Mouse (Mus musculus) heart, embryonic 16.5 days (tissue): ENCODE measurements around the gene Zfp59. TPM values are rescaled to one million over a fixed set of nuclear protein-coding genes. Genes with fewer than 3 reads are reported as not detected.
"Not testable (repeated sequence)": the region's sequence is repeated elsewhere in the genome, so short reads cannot be mapped to it uniquely, and the experiment has no call there.

Experiments used
- ATAC-seq: fragments of 200-750 bp; cut with Nextera tagmentation; replicated peaks from 2 replicates; pipeline ENCODE4 v1.8.0; 2017; ENCODE audit warnings: moderate number of reproducible peaks; ENCODE audit not compliant: insufficient read depth, low FRiP score; ENCODE audit errors: extremely low read depth
- H3K27ac ChIP-seq: fragments of 300-500 bp; sonication (generic); 2 replicates; pipeline ENCODE4 v1.5.1; 2014; ENCODE audit warnings: mild to moderate bottlenecking, low read length, control low read depth, moderate library complexity
- H3K27me3 ChIP-seq: fragments of 300-500 bp; sonication (generic); 2 replicates; pipeline ENCODE4 v1.6.1; 2014; ENCODE audit warnings: low read length, mixed read lengths; ENCODE audit not compliant: control insufficient read depth, insufficient read depth
- H3K36me3 ChIP-seq: fragments of 300-500 bp; sonication (generic); 2 replicates; pipeline ENCODE4 v1.6.1; 2014; ENCODE audit not compliant: control insufficient read depth, insufficient read depth
- H3K4me1 ChIP-seq: fragments of 300-500 bp; sonication (generic); 2 replicates; pipeline ENCODE4 v1.6.1; 2014; ENCODE audit warnings: low read length, mixed read lengths; ENCODE audit not compliant: control insufficient read depth, insufficient read depth
- H3K4me2 ChIP-seq: fragments of 300-500 bp; sonication (generic); 2 replicates; pipeline ENCODE4 v1.6.1; 2014; ENCODE audit warnings: low read depth, mild to moderate bottlenecking, control low read depth, low read length
- H3K4me3 ChIP-seq: fragments of 300-500 bp; sonication (generic); 2 replicates; pipeline ENCODE4 v1.5.1; 2014; ENCODE audit warnings: mild to moderate bottlenecking, control low read depth, low read length
- H3K9ac ChIP-seq: fragments of 300-500 bp; sonication (generic); 2 replicates; pipeline ENCODE4 v1.6.1; 2014; ENCODE audit warnings: low read length, control low read depth
- H3K9me3 ChIP-seq: fragments of 300-500 bp; sonication (generic); replicated peaks from 2 replicates; pipeline ENCODE4 v1.6.1; 2016; ENCODE audit warnings: low read length; ENCODE audit not compliant: control insufficient read depth
- WGBS: fragments of 180-500 bp; shearing (Covaris S2); extraction: QIAGEN DNeasy Blood & Tissue Kit; methylation state at CpG from one replicate; pipeline ENCODE4 v1.1.7; 2014; 5-methylcytosine and 5-hydroxymethylcytosine counted together
- polyA plus RNA-seq: library from polyadenylated mRNA; unstranded; fragments of >200 nt; fragmentation: Nextera tagmentation; extraction: Ambion mirVana; gene quantifications from 2 replicates; pipeline ENCODE4 v1.2.1, GENCODE M21; 2015

Zfp59 gene
- polyA plus RNA-seq, 1 experiment from 2014 or later: 5.4 TPM

DNA sequence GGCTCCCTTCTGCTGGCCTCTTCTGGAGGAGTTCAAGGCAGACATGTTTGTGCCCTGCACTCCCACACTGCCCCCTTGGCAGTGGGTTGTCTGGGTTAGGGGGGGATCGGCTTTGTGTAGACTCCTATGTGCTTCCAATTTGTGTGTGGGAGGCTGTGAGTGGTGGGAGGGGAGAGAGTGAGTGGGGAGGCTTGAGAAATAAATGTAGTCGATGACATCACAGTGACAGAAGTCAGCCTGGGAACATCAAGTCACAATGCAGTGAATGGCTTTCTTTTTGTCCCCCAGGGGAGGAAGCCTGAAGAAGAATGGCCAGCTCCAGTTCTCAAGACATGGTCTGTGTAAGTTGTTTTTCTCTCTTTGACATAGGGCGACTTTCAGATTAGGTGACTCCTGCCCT is 31.5 kb upstream of the Zfp59 start, which contains the start of gene Zfp626:
Gene Zfp626, plus strand, starts transcription at position 301 of the 400 bp plus-strand sequence.
- H3K9ac ChIP-seq, H3K27me3 ChIP-seq, H3K4me1 ChIP-seq, ATAC-seq, H3K9me3 ChIP-seq, H3K4me3 ChIP-seq, H3K4me2 ChIP-seq, H3K27ac ChIP-seq: not testable (repeated sequence)
- WGBS: 79% methylated on average over 3 of the region's 3 CpGs
- peaks cover 27% of the 10 kb centered on the region for H3K36me3 ChIP-seq

DNA sequence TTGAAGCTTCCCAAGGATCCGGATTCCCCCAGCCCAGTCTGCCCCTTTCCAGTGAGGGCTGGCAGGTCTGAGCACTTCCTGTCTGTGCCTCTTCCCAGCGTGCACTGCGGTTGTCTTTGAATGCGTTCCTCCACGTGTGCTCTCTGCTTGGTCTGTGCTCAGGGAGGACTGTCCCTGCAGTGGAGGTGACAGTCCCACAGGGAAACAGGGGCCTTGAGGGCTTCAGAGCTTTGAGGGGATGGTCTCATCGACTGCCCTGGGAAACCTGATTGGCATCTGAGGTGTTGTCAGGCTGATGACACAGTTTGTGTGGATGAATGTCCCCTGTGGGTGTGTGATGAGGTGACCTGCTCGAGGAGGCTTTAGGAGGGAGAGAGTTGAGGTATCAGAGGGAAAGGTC is 31.1 kb upstream of the Zfp59 start:
- not testable (repeated sequence) for H3K9ac ChIP-seq, H3K4me2 ChIP-seq, H3K4me1 ChIP-seq, H3K9me3 ChIP-seq, H3K27ac ChIP-seq, H3K27me3 ChIP-seq, H3K4me3 ChIP-seq, ATAC-seq
- peaks cover 31% of the 10 kb centered on the region for H3K36me3 ChIP-seq
- 79% methylated on average over 7 of the region's 7 CpGs for WGBS

DNA sequence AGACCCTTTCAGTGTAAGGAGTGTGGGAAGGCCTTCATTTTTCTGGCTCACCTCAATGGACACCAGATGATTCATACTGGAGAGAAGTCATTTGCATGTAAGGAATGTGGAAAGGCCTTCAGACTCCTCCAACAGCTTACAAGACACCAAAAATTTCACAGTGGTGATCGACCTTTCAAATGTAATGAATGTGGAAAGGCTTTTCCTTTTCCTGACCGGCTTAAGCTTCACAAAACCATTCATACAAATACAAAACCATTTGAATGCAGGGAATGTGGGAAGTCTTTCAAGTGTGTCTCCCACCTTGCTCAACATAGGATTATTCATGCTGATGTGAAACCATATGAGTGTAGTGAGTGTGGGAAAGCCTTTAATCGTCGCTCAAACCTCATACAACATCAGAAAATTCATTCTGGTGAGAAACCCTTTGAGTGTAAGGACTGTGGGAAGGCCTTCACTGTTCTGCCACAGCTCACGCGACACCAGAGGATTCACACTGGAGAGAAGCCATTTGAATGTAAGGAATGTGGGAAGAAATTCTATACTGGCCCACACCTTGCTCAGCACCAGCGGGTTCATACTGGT is 19.8 kb upstream of the Zfp59 start:
- WGBS: 90% methylated on average over 7 of the region's 7 CpGs
- H3K4me3 ChIP-seq: no peak overlapping the region
- no peak overlapping the region for H3K4me2 ChIP-seq
- no peaks in the 10 kb centered on the region for H3K27me3 ChIP-seq
- H3K9ac ChIP-seq: no peak overlapping the region
- H3K27ac ChIP-seq: no peak overlapping the region
- H3K36me3 ChIP-seq: peaks cover 15% of the 10 kb centered on the region; the same call in 1 of the 2 replicates
- ATAC-seq: no peak
- no peaks in the 10 kb centered on the region for H3K9me3 ChIP-seq
- H3K4me1 ChIP-seq: no peaks in the 10 kb centered on the region

DNA sequence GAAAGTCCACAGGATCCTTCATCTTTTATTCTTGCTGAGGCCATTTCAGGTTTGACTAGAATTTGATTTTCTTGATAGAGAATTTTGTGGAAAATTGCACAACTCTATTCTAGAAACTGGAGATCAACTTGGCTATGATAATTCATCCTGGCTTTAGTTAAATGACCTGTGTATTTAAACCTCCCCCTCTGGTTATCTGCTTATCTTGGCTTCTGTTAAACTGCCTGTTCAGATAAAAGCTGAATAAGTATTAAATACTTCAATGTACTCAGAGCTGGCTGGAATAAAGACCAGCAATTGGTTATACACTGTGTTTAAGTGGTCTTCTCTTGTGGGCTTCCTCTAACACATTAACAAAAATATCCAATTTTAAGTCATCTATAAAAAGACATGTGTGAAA is 15.8 kb upstream of the Zfp59 start:
- Histone ChIP-seq H3K9ac (no peak overlapping the region), H3K9me3 (no peaks in the 10 kb centered on the region; the same call in 1 of the 2 replicates), H3K36me3 (peaks cover 12% of the 10 kb centered on the region; the same call in 1 of the 2 replicates), H3K4me1 (no peaks in the 10 kb centered on the region), H3K27me3 (no peaks in the 10 kb centered on the region), H3K27ac (no peak overlapping the region), H3K4me3 (no peak overlapping the region), H3K4me2 (no peak overlapping the region)
- no peak for ATAC-seq

DNA sequence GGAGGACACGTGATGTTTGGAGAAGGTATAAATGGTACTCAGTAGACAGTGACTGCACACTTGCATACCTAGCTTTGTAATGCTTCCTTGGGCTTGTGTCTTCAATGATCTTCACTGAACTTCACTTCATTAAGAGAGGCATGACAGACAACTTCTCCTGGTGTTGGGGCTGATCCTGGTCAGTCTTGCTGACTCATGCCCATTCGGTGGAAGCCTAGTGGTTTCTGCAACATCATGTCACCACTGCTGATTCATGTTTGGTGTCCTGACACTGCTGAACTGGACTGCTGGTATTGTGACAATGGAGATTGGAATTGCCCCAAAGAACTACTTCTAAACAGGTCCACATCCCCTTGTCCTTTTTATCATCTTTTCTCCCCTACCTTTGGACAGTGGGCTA is 4.3 kb upstream of the Zfp59 start:
- no peaks in the 10 kb centered on the region for H3K36me3 ChIP-seq
- H3K27me3 ChIP-seq: no peaks in the 10 kb centered on the region
- no peak for ATAC-seq
- H3K4me2 ChIP-seq: no peak overlapping the region
- 90% methylated on average over 2 of the region's 2 CpGs for whole genome bisulfite sequencing
- H3K9ac ChIP-seq: no peak overlapping the region
- H3K27ac ChIP-seq: no peak overlapping the region
- H3K9me3 ChIP-seq: no peaks in the 10 kb centered on the region
- H3K4me3 ChIP-seq: no peak overlapping the region
- H3K4me1 ChIP-seq: peaks cover 2% of the 10 kb centered on the region; the same call in 1 of the 2 replicates

DNA sequence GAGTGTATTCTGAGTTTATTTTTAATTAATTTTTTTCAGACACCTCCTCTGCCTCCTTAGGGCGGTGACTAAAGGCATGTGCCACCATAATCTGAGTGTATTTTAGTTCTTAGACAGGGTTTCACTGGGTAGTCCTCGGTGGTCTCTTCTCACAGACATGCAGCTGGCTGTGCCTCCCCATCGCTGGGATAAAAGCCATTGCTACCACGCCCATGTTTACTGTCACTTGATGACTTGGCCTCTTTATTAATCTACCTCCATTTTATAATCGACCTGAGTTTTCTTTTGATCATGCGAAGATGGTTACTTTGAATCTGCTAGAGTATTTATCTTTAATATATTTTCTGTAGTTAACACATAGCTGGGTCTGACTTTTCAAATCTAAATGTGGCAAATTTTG is 511 bp upstream of the Zfp59 start:
- no peak; the same call in 1 of the 2 replicates for ATAC-seq
- H3K27ac ChIP-seq: peak overlapping the region; percentile 78
- peak overlapping the region; percentile 80 for H3K9ac ChIP-seq
- peak overlapping the region; percentile 63 for H3K4me3 ChIP-seq
- no peaks in the 10 kb centered on the region for H3K36me3 ChIP-seq
- no peaks in the 10 kb centered on the region for H3K27me3 ChIP-seq
- no peaks in the 10 kb centered on the region for H3K9me3 ChIP-seq
- peaks cover 4% of the 10 kb centered on the region; the same call in 1 of the 2 replicates for H3K4me1 ChIP-seq
- 31% methylated on average over 6 of the region's 6 CpGs for WGBS
- peak overlapping the region; percentile 77 for H3K4me2 ChIP-seq

DNA sequence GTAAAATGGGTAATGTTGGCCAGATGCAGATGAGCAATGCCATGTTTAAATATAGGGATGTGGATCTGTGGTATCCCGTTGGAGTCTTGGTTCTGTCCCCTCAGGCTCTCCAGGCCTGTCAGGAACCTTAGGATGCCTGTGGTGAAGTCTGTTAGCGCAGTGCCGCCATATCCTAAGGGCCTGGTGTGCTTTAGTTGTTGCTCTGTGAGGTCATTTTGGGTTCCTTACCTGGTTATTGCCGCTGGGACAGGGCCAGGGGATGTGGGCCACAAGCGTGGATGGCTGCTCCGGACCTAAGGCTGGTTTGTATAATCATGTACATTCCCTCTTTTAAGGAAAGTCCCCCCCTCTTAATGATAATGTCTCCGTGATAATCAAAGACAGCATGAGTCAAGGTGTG is 1.2 kb downstream of the Zfp59 start:
- Histone ChIP-seq H3K4me3 (no peak overlapping the region), H3K27me3 (no peaks in the 10 kb centered on the region), H3K4me1 (peaks cover 4% of the 10 kb centered on the region; the same call in 1 of the 2 replicates), H3K36me3 (peaks cover 1% of the 10 kb centered on the region), H3K4me2 (no peak overlapping the region), H3K27ac (no peak overlapping the region), H3K9ac (no peak overlapping the region), H3K9me3 (no peaks in the 10 kb centered on the region)
- ATAC-seq: no peak
- 94% methylated on average over 7 of the region's 7 CpGs for WGBS

DNA sequence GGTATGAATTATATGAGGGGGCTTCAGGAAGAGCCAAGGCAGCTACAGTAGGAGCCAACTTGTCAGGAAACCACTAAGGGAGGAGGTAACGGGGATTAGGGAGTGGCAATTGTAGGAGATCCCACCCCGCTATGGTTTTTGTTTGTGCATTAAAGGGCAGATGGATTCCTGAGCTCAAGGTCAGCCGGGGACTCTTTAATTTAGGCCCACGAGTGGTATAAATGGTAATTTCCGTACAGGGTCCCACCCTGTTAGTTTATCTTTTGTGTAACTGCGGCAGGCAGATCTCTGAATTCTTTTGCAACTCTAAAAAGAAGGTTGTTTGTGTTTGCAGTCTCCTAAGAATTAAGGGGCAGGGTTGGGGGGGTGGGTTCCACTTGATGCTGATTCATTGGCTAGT is 1.7 kb downstream of the Zfp59 start:
- H3K4me3 ChIP-seq: no peak overlapping the region
- ATAC-seq: no peak
- no peaks in the 10 kb centered on the region for H3K27me3 ChIP-seq
- peaks cover 6% of the 10 kb centered on the region for H3K36me3 ChIP-seq
- H3K4me1 ChIP-seq: peaks cover 4% of the 10 kb centered on the region; the same call in 1 of the 2 replicates
- H3K27ac ChIP-seq: no peak overlapping the region
- H3K4me2 ChIP-seq: no peak overlapping the region
- no peaks in the 10 kb centered on the region for H3K9me3 ChIP-seq
- 85% methylated on average over 6 of the region's 6 CpGs for WGBS
- no peak overlapping the region for H3K9ac ChIP-seq

DNA sequence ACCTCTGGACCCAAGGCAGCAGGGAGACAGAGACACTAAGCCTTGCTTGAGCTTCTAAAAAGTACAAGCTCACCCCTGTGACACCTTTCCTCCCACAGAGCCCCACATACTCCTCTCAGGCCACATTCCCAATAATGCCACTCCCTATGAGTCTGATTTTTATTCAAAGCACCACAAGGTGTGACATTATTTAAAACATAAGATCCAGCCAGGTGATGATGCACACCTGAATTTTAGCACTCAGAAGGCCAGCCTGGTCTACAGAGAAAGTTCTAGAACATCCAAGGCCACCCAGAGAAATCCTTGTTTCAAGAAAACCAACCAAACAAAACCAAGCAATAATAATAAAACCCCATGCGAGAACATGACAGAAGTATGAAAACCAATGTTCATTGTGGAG is 18.8 kb downstream of the Zfp59 start, which contains the start of gene Zfp607a:
Gene Zfp607a, plus strand, starts transcription at position 301 of the 400 bp plus-strand sequence.
- WGBS: 100% methylated on average over 1 of the region's 1 CpGs
- no peak within 1 kb of the TSS for H3K9ac ChIP-seq
- no peak within 1 kb of the TSS for H3K4me2 ChIP-seq
- H3K36me3 ChIP-seq: peaks cover 8% of the 10 kb centered on the region
- ATAC-seq: no peak
- 0 out of 2 replicates have a peak, but pooled peaks cover 2% of the 10 kb centered on the region for H3K9me3 ChIP-seq
- peaks cover 7% of the 10 kb centered on the region for H3K4me1 ChIP-seq
- H3K27me3 ChIP-seq: no peaks in the 10 kb centered on the region
- no peak within 1 kb of the TSS for H3K4me3 ChIP-seq
- no peak within 1 kb of the TSS for H3K27ac ChIP-seq
